Mouse (Mus musculus) ES-E14 (cell line): ENCODE results near the gene Cd300ld5.
A peak's percentile ranks its signal among the peaks of the same experiment; 100 is the strongest.

Experiments
- CHD2 ChIP-seq: IDR thresholded peaks from 2 replicates; pipeline ENCODE4 v1.6.1; 2014; ENCODE audit warnings: mild to moderate bottlenecking, low read depth, low read length, inconsistent platforms
- HCFC1 ChIP-seq: IDR thresholded peaks from 2 replicates; pipeline ENCODE4 v1.6.1; 2012; ENCODE audit warnings: low read length, inconsistent platforms, borderline replicate concordance; ENCODE audit not compliant: insufficient read depth
- MAFK ChIP-seq: IDR thresholded peaks from 2 replicates; pipeline ENCODE4 v1.6.1; 2014; ENCODE audit warnings: mild to moderate bottlenecking, low read depth, low read length, inconsistent platforms; ENCODE audit not compliant: insufficient read depth
- ZC3H11A ChIP-seq: IDR thresholded peaks from 2 replicates; pipeline ENCODE4 v1.6.1; 2012; ENCODE audit warnings: low read depth, mild to moderate bottlenecking, inconsistent platforms, low read length, borderline replicate concordance
- ZNF384 ChIP-seq: IDR thresholded peaks from 2 replicates; pipeline ENCODE4 v1.6.1; 2012; ENCODE audit warnings: low read depth, low read length, inconsistent platforms

DNA sequence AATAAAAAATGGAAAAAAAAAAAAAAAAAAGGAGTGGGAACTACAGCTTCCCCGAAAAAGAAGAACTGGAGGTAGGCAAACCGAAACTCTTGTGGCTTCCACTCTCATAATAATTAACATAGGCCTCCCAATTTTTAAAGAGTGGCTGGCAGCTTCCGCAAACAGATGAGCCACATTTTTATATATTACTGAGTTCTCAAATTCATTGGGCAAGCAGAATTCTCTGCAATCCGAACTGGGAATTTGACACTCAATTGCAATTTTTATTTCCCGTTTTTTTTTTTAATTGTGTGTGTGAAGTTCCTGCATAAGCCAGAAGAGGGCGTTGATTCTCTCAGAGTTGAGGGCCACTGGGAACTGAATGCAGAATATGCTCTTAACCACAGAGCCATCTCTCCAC is 29.2 kb upstream of the Cd300ld5 start:
- TF ChIP-seq ZNF384 (peak; percentile 84), HCFC1 (no peak), ZC3H11A (no peak), MAFK (no peak), CHD2 (no peak)
